Mouse (Mus musculus) lung, embryonic 16.5 days (tissue): Measurements from ENCODE around the gene Stra6l. TPM values are rescaled to one million over a fixed set of nuclear protein-coding genes. Genes with fewer than 3 reads are reported as not detected.
A peak's percentile ranks its signal among the peaks of the same experiment; 100 is the strongest.

Experiments used
- ATAC-seq: fragments of 200-750 bp; cut with Nextera tagmentation; 2 replicates; pipeline ENCODE4 v1.8.0; 2017; ENCODE audit warnings: low read depth, mild to moderate bottlenecking, moderate library complexity
- H3K27ac ChIP-seq: fragments of 300-500 bp; sonication (generic); 2 replicates; pipeline ENCODE4 v1.5.1; 2014; ENCODE audit warnings: mild to moderate bottlenecking, control low read depth, low read length
- H3K27me3 ChIP-seq: fragments of 300-500 bp; sonication (generic); 2 replicates; pipeline ENCODE4 v1.6.1; 2014; ENCODE audit warnings: low read depth, low read length, mixed read lengths; ENCODE audit not compliant: control insufficient read depth, insufficient read depth
- H3K36me3 ChIP-seq: fragments of 300-500 bp; sonication (generic); 2 replicates; pipeline ENCODE4 v1.6.1; 2014; ENCODE audit warnings: low read length; ENCODE audit not compliant: control insufficient read depth, insufficient read depth
- H3K4me1 ChIP-seq: fragments of 300-500 bp; sonication (generic); replicated peaks from 2 replicates; pipeline ENCODE4 v1.6.1; 2014; ENCODE audit warnings: low read length, mixed read lengths; ENCODE audit not compliant: control insufficient read depth, insufficient read depth
- H3K4me2 ChIP-seq: fragments of 300-500 bp; sonication (generic); 2 replicates; pipeline ENCODE4 v1.6.1; 2014; ENCODE audit warnings: low read depth, low read length, control low read depth
- H3K4me3 ChIP-seq: fragments of 300-500 bp; sonication (generic); 2 replicates; pipeline ENCODE4 v1.5.1; 2014; ENCODE audit warnings: mild to moderate bottlenecking, low read length, control low read depth
- H3K9ac ChIP-seq: fragments of 300-500 bp; sonication (generic); 2 replicates; pipeline ENCODE4 v1.6.1; 2014; ENCODE audit warnings: low read length, control low read depth
- H3K9me3 ChIP-seq: fragments of 300-500 bp; sonication (generic); 2 replicates; pipeline ENCODE4 v1.6.1; 2016; ENCODE audit warnings: low read length; ENCODE audit not compliant: control insufficient read depth
- WGBS: fragments of 180-500 bp; shearing (Covaris S2); extraction: QIAGEN DNeasy Blood & Tissue Kit; methylation state at CpG from one replicate; pipeline ENCODE4 v1.1.7; 2014; 5-methylcytosine and 5-hydroxymethylcytosine counted together
- polyA plus RNA-seq: library from polyadenylated mRNA; unstranded; fragments of >200 nt; fragmentation: Nextera tagmentation; extraction: Ambion mirVana; gene quantifications from 2 replicates; pipeline ENCODE4 v1.2.1, GENCODE M21; 2015

The Stra6l gene
- polyA plus RNA-seq, 1 experiment from 2014 or later: 0.03 TPM

GRCm38 (mm10) chr4:45831996-45832395, 16.5 kb upstream of the Stra6l start:
- Histone ChIP-seq H3K9me3 (no peaks in the 10 kb centered on the region), H3K4me1 (no peaks in the 10 kb centered on the region), H3K27ac (no peak overlapping the region), H3K36me3 (no peaks in the 10 kb centered on the region), H3K27me3 (peaks cover 33% of the 10 kb centered on the region), H3K4me2 (no peak overlapping the region), H3K9ac (no peak overlapping the region), H3K4me3 (no peak overlapping the region)
- WGBS: 71% methylated on average over 7 of the region's 7 CpGs
- ATAC-seq: no peak

GRCm38 (mm10) chr4:45833461-45833860, 15.0 kb upstream of the Stra6l start:
- 35% methylated on average over 5 of the region's 5 CpGs for WGBS
- H3K27me3 ChIP-seq: peaks cover 18% of the 10 kb centered on the region
- no peak for ATAC-seq

GRCm38 (mm10) chr4:45844355-45844754, 4.1 kb upstream of the Stra6l start:
- 42% methylated on average over 14 of the region's 14 CpGs for WGBS
- no peaks in the 10 kb centered on the region for H3K9me3 ChIP-seq
- H3K4me1 ChIP-seq: no peaks in the 10 kb centered on the region
- no peak overlapping the region for H3K4me2 ChIP-seq
- no peaks in the 10 kb centered on the region for H3K36me3 ChIP-seq
- ATAC-seq: no peak
- H3K27ac ChIP-seq: no peak overlapping the region
- H3K9ac ChIP-seq: no peak overlapping the region
- no peaks in the 10 kb centered on the region for H3K27me3 ChIP-seq
- no peak overlapping the region for H3K4me3 ChIP-seq

More at GRCm38 (mm10) chr4:45833461-45833860, 15.0 kb upstream of the Stra6l start:
- H3K4me3 ChIP-seq: no peak overlapping the region
- H3K27ac ChIP-seq: no peak overlapping the region
- no peaks in the 10 kb centered on the region for H3K36me3 ChIP-seq
- no peaks in the 10 kb centered on the region for H3K9me3 ChIP-seq
- H3K4me2 ChIP-seq: no peak overlapping the region
- no peaks in the 10 kb centered on the region for H3K4me1 ChIP-seq
- H3K9ac ChIP-seq: no peak overlapping the region

- no peaks in the 10 kb centered on the region for H3K27me3 ChIP-seq
- H3K27ac ChIP-seq: no peak overlapping the region
- H3K4me1 ChIP-seq: no peaks in the 10 kb centered on the region
- no peak overlapping the region for H3K4me2 ChIP-seq
- H3K4me3 ChIP-seq: no peak overlapping the region
- ATAC-seq: no peak
- no peaks in the 10 kb centered on the region for H3K36me3 ChIP-seq
- H3K9ac ChIP-seq: no peak overlapping the region
- no peaks in the 10 kb centered on the region for H3K9me3 ChIP-seq
- WGBS: 89% methylated on average over 2 of the region's 2 CpGs
Measured at GRCm38 (mm10) chr4:45846263-45846662, 2.2 kb upstream of the Stra6l start.

GRCm38 (mm10) chr4:45848825-45849156, 327 bp downstream of the Stra6l start:
- Histone ChIP-seq H3K4me2 (no peak overlapping the region), H3K27me3 (no peaks in the 10 kb centered on the region)
- WGBS: 49% methylated on average over 10 of the region's 10 CpGs

GRCm38 (mm10) chr4:45849419-45849818, 955 bp downstream of the Stra6l start:
- no peak overlapping the region for H3K4me3 ChIP-seq
- H3K4me2 ChIP-seq: no peak overlapping the region
- no peaks in the 10 kb centered on the region for H3K27me3 ChIP-seq
- no peak overlapping the region for H3K27ac ChIP-seq
- H3K4me1 ChIP-seq: peaks cover 5% of the 10 kb centered on the region; the same call in 1 of the 2 replicates
- no peak overlapping the region for H3K9ac ChIP-seq
- 63% methylated on average over 1 of the region's 1 CpGs for WGBS
- H3K9me3 ChIP-seq: no peaks in the 10 kb centered on the region
- ATAC-seq: no peak
- no peaks in the 10 kb centered on the region for H3K36me3 ChIP-seq

More at GRCm38 (mm10) chr4:45848825-45849156, 327 bp downstream of the Stra6l start:
- H3K9me3 ChIP-seq: no peaks in the 10 kb centered on the region
- no peaks in the 10 kb centered on the region for H3K36me3 ChIP-seq
- no peak for ATAC-seq
- no peak overlapping the region for H3K27ac ChIP-seq
- H3K9ac ChIP-seq: no peak overlapping the region
- peaks cover 2% of the 10 kb centered on the region; the same call in 1 of the 2 replicates for H3K4me1 ChIP-seq
- no peak overlapping the region for H3K4me3 ChIP-seq

- Histone ChIP-seq H3K36me3 (no peaks in the 10 kb centered on the region), H3K9me3 (no peaks in the 10 kb centered on the region), H3K4me1 (peaks cover 8% of the 10 kb centered on the region; the same call in 1 of the 2 replicates), H3K4me2 (no peak overlapping the region), H3K9ac (no peak overlapping the region), H3K27ac (no peak overlapping the region), H3K27me3 (peaks cover 3% of the 10 kb centered on the region; the same call in 1 of the 2 replicates), H3K4me3 (no peak overlapping the region)
- ATAC-seq: peak; percentile 27; the same call in 1 of the 2 replicates
- 26% methylated on average over 3 of the region's 3 CpGs for WGBS
Measured at GRCm38 (mm10) chr4:45851640-45852051, 3.2 kb downstream of the Stra6l start.

- Histone ChIP-seq H3K4me2 (no peak overlapping the region), H3K9ac (no peak overlapping the region), H3K27me3 (peaks cover 3% of the 10 kb centered on the region; the same call in 1 of the 2 replicates), H3K4me1 (peaks cover 9% of the 10 kb centered on the region; the same call in 1 of the 2 replicates), H3K36me3 (no peaks in the 10 kb centered on the region), H3K27ac (no peak overlapping the region), H3K4me3 (no peak overlapping the region), H3K9me3 (no peaks in the 10 kb centered on the region)
- ATAC-seq: peak; percentile 67
- WGBS: 34% methylated on average over 15 of the region's 15 CpGs
Measured at GRCm38 (mm10) chr4:45853496-45854246, 5.2 kb downstream of the Stra6l start.

- H3K9ac ChIP-seq: no peak overlapping the region
- no peak overlapping the region for H3K4me2 ChIP-seq
- no peak overlapping the region for H3K27ac ChIP-seq
- H3K27me3 ChIP-seq: peaks cover 3% of the 10 kb centered on the region; the same call in 1 of the 2 replicates
- WGBS: 47% methylated on average over 19 of the region's 19 CpGs
- no peak overlapping the region for H3K4me3 ChIP-seq
- H3K36me3 ChIP-seq: no peaks in the 10 kb centered on the region
- H3K4me1 ChIP-seq: peaks cover 15% of the 10 kb centered on the region
- 0 out of 2 replicates have a peak, but pooled peaks cover 2% of the 10 kb centered on the region for H3K9me3 ChIP-seq
- peak; percentile 69 for ATAC-seq
Measured at GRCm38 (mm10) chr4:45855803-45856424, 7.5 kb downstream of the Stra6l start.
